Mouse (Mus musculus): Measurements from ENCODE around the gene Gjd3.

- TF ChIP-seq CTCF (IDR thresholded peaks at IDR 0.05; ENCODE audit: low read depth, low read length) (no peak), POLR2A (IDR thresholded peaks at IDR 0.05; ENCODE audit: insufficient read depth, low read length) (no peak), EP300 (IDR thresholded peaks at IDR 0.05; ENCODE audit: insufficient read depth, low read depth, low read length) (peak; percentile 95)
These were observed 27.8 kb downstream of the Gjd3 start for GRCm38 (mm10) chr11:98954801-98955706.
